Mouse (Mus musculus) stomach, postnatal 0 days (tissue): ENCODE measurements at regions not wholly inside any gene's neighbourhood (a gene's known extent, or its start where the extent isn't known, plus 50 kb on each side); places are given as distances from the start of the nearest gene placed in this dataset.

Experiments used
- CTCF ChIP-seq: IDR thresholded peaks from 2 replicates; pipeline ENCODE4 v1.5.1; 2016; ENCODE audit warnings: antibody characterized with exemption, low read depth, mild to moderate bottlenecking, moderate library complexity
- EP300 ChIP-seq: optimal IDR thresholded peaks from 2 replicates; pipeline ENCODE3; 2016; ENCODE audit warnings: antibody characterized with exemption

DNA sequence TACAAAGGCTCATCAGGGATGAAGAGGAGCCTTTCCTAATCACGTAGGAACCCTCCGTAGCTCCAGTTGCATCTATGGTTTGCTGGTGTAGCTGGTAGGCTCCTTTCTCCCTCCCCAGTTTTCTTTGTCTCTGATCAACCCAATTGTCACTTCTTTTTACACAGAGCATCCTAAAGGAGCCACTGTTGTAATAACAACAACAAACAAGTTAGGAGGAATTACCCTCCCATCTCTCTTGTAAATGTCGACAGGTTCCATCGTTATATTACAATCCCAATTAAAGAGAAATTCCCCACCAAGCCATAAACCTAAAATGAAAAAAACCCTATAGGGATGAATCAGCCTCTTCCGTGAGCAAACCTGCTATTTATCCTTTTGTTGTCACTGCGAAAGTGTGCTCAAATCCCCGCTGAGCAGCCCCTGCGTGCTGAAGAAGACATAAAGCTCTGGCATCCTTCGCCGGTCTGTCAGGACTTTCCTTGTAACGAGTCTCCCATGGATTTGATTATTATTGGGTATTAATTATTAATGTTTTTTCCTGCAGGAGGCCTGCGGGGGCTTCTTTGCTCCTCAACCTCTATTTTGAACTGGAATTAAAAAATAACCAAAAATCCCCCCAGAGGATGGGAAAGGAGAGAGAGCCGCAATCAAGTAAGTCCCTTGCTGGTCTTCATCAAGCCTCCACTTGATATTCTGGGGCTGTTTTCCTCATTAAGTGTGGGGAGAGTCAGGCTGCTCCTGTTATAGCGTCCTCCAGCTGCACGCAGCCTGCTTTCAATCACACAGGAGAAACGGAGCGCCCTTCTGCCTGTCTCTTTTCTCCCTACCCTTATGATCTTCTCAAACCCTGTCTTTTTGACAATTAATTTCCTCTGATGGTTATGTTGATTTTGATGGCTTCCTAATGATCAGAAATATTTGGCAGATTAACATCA is 619.1 kb upstream of the Camk1g start:
- TF ChIP-seq CTCF (no peak), EP300 (no peak)
